Mouse (Mus musculus) lung, adult 2 months (tissue): ENCODE data around the gene Cpn1.

Experiments
- CTCF ChIP-seq: fragments of 200-500 bp; IDR thresholded peaks from 2 replicates; pipeline ENCODE4 v1.5.1; 2011; ENCODE audit warnings: mild to moderate bottlenecking, low read length, control low read depth; ENCODE audit not compliant: insufficient read depth
- POLR2A ChIP-seq: fragments of 200-500 bp; IDR thresholded peaks from 2 replicates; pipeline ENCODE4 v1.6.1; 2011; ENCODE audit warnings: low read depth, mild to moderate bottlenecking, control low read depth, low read length, borderline replicate concordance; ENCODE audit errors: extremely low read depth

DNA sequence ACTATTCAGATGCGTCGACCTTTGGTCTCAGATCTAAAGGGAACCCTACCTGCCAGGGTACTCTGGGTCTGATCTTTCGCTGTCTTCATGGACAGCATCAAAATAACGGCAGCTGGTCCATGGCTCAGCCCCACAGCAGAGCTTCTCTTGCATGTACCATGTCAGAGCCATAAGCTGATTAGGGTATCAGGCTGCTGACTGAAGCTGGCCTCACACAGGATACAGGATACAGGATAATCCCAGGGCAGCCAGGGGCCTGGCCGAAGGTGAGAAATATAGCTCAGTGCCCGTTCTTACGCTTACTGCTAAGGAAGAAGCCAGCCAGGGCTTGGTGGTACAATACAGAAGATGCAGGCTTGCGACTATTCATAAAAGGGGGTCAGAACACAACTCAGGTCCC, 41.8 kb downstream of the Cpn1 start:
- TF ChIP-seq CTCF (no peak), POLR2A (no peak)
